Mouse (Mus musculus) midbrain, postnatal 0 days (tissue): ENCODE measurements around the gene Pam16. TPM values are rescaled to one million over a fixed set of nuclear protein-coding genes. Genes with fewer than 3 reads are reported as not detected.

Experiments used
- ATAC-seq: fragments of 200-750 bp; cut with Nextera tagmentation; 2 replicates; pipeline ENCODE4 v1.8.0; 2017; ENCODE audit warnings: moderate number of reproducible peaks, mild to moderate bottlenecking, moderate TSS enrichment, moderate library complexity; ENCODE audit not compliant: low FRiP score
- DNase-seq: peaks from one replicate; pipeline ENCODE4 v3.0.0-alpha.2; 2015; ENCODE audit warnings: low spot score
- H3K27ac ChIP-seq: fragments of 300-500 bp; sonication (generic); 2 replicates; pipeline ENCODE4 v1.5.1; 2014; ENCODE audit warnings: low read depth, mild to moderate bottlenecking, low read length, mixed read lengths
- H3K27me3 ChIP-seq: fragments of 300-500 bp; sonication (generic); 2 replicates; pipeline ENCODE4 v1.6.1; 2014; ENCODE audit warnings: low read length, control low read depth, mixed read lengths; ENCODE audit not compliant: insufficient read depth
- H3K36me3 ChIP-seq: fragments of 300-500 bp; sonication (generic); 2 replicates; pipeline ENCODE4 v1.6.1; 2014; ENCODE audit warnings: low read length, control low read depth, mixed read lengths; ENCODE audit not compliant: insufficient read depth
- H3K4me1 ChIP-seq: fragments of 300-500 bp; sonication (generic); 2 replicates; pipeline ENCODE4 v1.6.1; 2014; ENCODE audit warnings: mild to moderate bottlenecking, control low read depth, antibody characterized with exemption, low read length, mixed read lengths; ENCODE audit not compliant: insufficient read depth
- H3K4me2 ChIP-seq: fragments of 300-500 bp; sonication (generic); 2 replicates; pipeline ENCODE4 v1.6.1; 2014; ENCODE audit warnings: low read depth, mild to moderate bottlenecking, low read length, mixed read lengths; ENCODE audit not compliant: poor library complexity, severe bottlenecking
- H3K4me3 ChIP-seq: fragments of 300-500 bp; sonication (generic); 2 replicates; pipeline ENCODE4 v1.5.1; 2014; ENCODE audit warnings: low read depth, mild to moderate bottlenecking, low read length, moderate library complexity
- H3K9ac ChIP-seq: fragments of 300-500 bp; sonication (generic); replicated peaks from 2 replicates; pipeline ENCODE4 v1.6.1; 2014; ENCODE audit warnings: mild to moderate bottlenecking, low read length, moderate library complexity, mixed read lengths; ENCODE audit not compliant: poor library complexity, severe bottlenecking
- H3K9me3 ChIP-seq: fragments of 300-500 bp; sonication (generic); 2 replicates; pipeline ENCODE4 v1.6.1; 2016; ENCODE audit warnings: low read length, control low read depth
- CTCF ChIP-seq: IDR thresholded peaks from 2 replicates; pipeline ENCODE4 v1.5.1; 2016; ENCODE audit warnings: antibody characterized with exemption, mild to moderate bottlenecking
- WGBS: fragments of 180-500 bp; shearing (Covaris S2); extraction: QIAGEN DNeasy Blood & Tissue Kit; methylation state at CpG from one replicate; pipeline ENCODE4 v1.1.7; 2014; 5-methylcytosine and 5-hydroxymethylcytosine counted together
- polyA plus RNA-seq: library from polyadenylated mRNA; unstranded; fragments of >200 nt; fragmentation: Nextera tagmentation; extraction: Ambion mirVana; gene quantifications from 2 replicates; pipeline ENCODE4 v1.2.1, GENCODE M21; 2015
- total RNA-seq: library from RNA; depleted of rRNA; stranded (reverse); fragments of >200 nt; gene quantifications from 2 replicates; pipeline ENCODE4 v1.2.3, GENCODE M21; 2014

Gene Pam16
- total and polyA plus RNA-seq, 2 experiments from 2014 or later: 31.7 to 134 TPM

GRCm38 (mm10) chr16:4638891-4639390 is 14.2 kb upstream of the Pam16 start:
- no peak overlapping the region for H3K27ac ChIP-seq
- no peaks in the 10 kb centered on the region for H3K9me3 ChIP-seq
- WGBS: 96% methylated on average over 3 of the region's 3 CpGs
- no peak for ATAC-seq
- no peak overlapping the region for H3K4me2 ChIP-seq
- H3K4me1 ChIP-seq: 0 out of 2 replicates have a peak, but pooled peaks cover 9% of the 10 kb centered on the region
- H3K27me3 ChIP-seq: no peaks in the 10 kb centered on the region; the same call in 1 of the 2 replicates
- TF ChIP-seq CTCF: no peak
- H3K4me3 ChIP-seq: no peak overlapping the region
- H3K36me3 ChIP-seq: peaks cover 13% of the 10 kb centered on the region
- no peak for DNase-seq
- H3K9ac ChIP-seq: no peak overlapping the region

DNA sequence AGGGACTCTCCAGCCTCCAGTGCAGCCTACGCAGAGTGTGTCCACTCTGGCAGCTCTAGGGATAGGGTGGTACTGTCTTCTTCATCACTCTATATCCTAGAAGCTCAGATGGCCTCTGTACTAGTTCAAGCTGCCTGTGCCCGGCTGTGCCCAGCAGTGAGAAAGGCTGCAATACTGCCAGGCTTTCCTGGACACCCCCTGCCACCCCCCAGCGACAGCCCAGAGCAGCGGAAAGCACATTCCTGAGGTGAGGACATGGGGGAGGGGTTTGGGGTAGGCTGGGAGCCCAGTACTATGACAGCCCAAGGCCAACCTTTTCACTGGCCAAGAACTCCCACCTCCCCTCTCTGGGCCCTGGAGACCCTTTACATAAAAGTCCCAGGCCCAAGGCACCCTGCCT is 11.0 kb upstream of the Pam16 start:
- DNase-seq: no peak
- H3K4me3 ChIP-seq: no peak overlapping the region
- H3K27me3 ChIP-seq: no peaks in the 10 kb centered on the region
- H3K9me3 ChIP-seq: no peaks in the 10 kb centered on the region
- no peak for ATAC-seq
- H3K27ac ChIP-seq: no peak overlapping the region
- 0 out of 2 replicates have a peak, but pooled peaks cover 9% of the 10 kb centered on the region for H3K4me1 ChIP-seq
- 64% methylated on average over 4 of the region's 4 CpGs for WGBS
- H3K4me2 ChIP-seq: no peak overlapping the region
- peaks cover 34% of the 10 kb centered on the region for H3K36me3 ChIP-seq
- no peak overlapping the region for H3K9ac ChIP-seq
- no peak for TF ChIP-seq CTCF

DNA sequence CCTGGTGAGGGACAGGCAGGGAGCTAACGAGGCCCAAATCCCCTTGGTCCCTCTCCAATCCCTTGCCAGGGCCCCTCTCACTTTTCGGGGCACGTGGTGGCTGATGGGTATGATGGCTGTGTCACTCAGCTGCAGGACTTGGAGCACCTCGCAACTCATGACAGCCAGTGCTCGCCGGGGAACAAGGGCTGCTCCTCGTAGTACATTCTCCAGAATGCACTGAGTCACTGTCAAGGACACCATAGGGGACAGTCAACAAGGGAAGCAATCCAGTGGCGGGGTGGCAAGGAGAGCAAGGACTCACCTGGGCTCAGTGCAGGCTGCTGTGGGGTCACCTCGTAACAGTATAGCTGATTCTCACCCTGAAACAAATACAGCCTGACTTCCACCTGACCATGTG is 9.9 kb upstream of the Pam16 start:
- 84% methylated on average over 9 of the region's 9 CpGs for WGBS
- Histone ChIP-seq H3K4me2 (no peak overlapping the region), H3K4me1 (0 out of 2 replicates have a peak, but pooled peaks cover under 1% of the 10 kb centered on the region), H3K36me3 (peaks cover 34% of the 10 kb centered on the region), H3K9ac (no peak overlapping the region), H3K27me3 (no peaks in the 10 kb centered on the region), H3K4me3 (no peak overlapping the region), H3K9me3 (no peaks in the 10 kb centered on the region), H3K27ac (no peak overlapping the region)
- DNase-seq (no peak), ATAC-seq (no peak)
- TF ChIP-seq CTCF: no peak

- Histone ChIP-seq H3K4me3 (no peak overlapping the region), H3K4me1 (no peaks in the 10 kb centered on the region), H3K27ac (no peak overlapping the region), H3K4me2 (no peak overlapping the region), H3K9me3 (no peaks in the 10 kb centered on the region), H3K27me3 (no peaks in the 10 kb centered on the region), H3K9ac (no peak overlapping the region), H3K36me3 (peaks cover 40% of the 10 kb centered on the region)
- ATAC-seq: no peak
- no peak for TF ChIP-seq CTCF
- 84% methylated on average over 3 of the region's 3 CpGs for WGBS
- DNase-seq: no peak
These were observed 8.9 kb upstream of the Pam16 start for GRCm38 (mm10) chr16:4633661-4634060.

DNA sequence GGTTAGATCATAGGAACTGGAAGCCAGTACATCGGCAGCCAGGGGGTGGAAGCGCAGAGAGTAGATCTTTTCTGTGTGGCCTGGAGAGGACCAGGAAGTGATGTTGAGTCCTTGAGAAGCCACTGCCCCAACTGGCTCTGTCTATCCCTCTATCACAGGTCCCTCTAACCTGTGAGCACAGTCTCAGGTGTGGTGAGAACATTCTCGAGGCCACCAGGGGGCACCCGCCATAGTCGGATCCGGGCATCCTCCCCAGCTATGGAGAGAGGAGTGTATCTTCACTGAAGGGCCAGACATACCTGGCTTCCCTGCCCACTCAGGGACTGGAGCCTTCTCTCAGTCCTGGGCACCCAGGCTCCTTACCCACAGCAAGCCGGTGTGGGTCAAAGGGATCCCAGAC is 7.3 kb upstream of the Pam16 start:
- ATAC-seq (no peak), DNase-seq (no peak)

DNA sequence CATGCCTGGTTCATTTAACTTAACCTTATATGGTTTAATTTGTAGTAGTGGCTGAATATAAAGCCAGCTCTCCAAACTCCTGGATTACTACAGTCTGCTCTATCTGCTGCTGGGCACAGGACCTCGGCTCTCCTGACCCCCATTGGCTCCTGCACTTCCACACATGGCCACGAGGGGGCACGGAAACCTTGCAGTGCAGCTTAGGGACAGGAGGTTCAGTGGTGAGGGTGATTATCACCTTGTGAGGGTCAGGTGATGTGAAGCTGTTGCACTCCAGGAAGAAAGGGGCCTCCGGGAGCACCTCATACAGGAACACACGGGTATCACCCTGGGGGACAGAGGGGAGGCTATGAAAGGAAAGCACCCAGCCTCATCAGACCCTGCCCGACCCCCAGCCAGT is 5.2 kb upstream of the Pam16 start:
- H3K36me3 ChIP-seq: peaks cover 56% of the 10 kb centered on the region
- WGBS: 22% methylated on average over 6 of the region's 6 CpGs
- H3K9ac ChIP-seq: no peak overlapping the region
- no peak for ATAC-seq
- no peak overlapping the region for H3K4me2 ChIP-seq
- peak; percentile 89 for TF ChIP-seq CTCF
- no peaks in the 10 kb centered on the region for H3K9me3 ChIP-seq
- H3K4me1 ChIP-seq: no peaks in the 10 kb centered on the region
- H3K27me3 ChIP-seq: no peaks in the 10 kb centered on the region
- peak; percentile 49 for DNase-seq
- no peak overlapping the region for H3K27ac ChIP-seq
- no peak overlapping the region for H3K4me3 ChIP-seq

More for the DNA sequence above, 7.3 kb upstream of the Pam16 start:
- peak; percentile 65 for TF ChIP-seq CTCF
- Histone ChIP-seq H3K9ac (no peak overlapping the region), H3K4me1 (no peaks in the 10 kb centered on the region), H3K27me3 (no peaks in the 10 kb centered on the region), H3K27ac (no peak overlapping the region), H3K9me3 (no peaks in the 10 kb centered on the region), H3K36me3 (peaks cover 54% of the 10 kb centered on the region), H3K4me3 (no peak overlapping the region), H3K4me2 (no peak overlapping the region)
- WGBS: 47% methylated on average over 7 of the region's 7 CpGs
